Mouse (Mus musculus) hindbrain, embryonic 14.5 days (tissue): ENCODE data around the gene Ak5. TPM values are rescaled to one million over a fixed set of nuclear protein-coding genes. Genes with fewer than 3 reads are reported as not detected.

Experiments used
- ATAC-seq: fragments of 200-750 bp; cut with Nextera tagmentation; 2 replicates; pipeline ENCODE4 v1.8.0; 2017; ENCODE audit warnings: moderate number of reproducible peaks, mild to moderate bottlenecking, moderate TSS enrichment, moderate library complexity; ENCODE audit not compliant: low FRiP score
- DNase-seq: peaks from one replicate; pipeline ENCODE4 v3.0.0-alpha.2; 2015; ENCODE audit warnings: low spot score
- H3K27ac ChIP-seq: fragments of 300-500 bp; sonication (generic); 2 replicates; pipeline ENCODE4 v1.5.1; 2014; ENCODE audit warnings: mild to moderate bottlenecking, moderate library complexity
- H3K27me3 ChIP-seq: fragments of 300-500 bp; sonication (generic); 2 replicates; pipeline ENCODE4 v1.6.1; 2014; ENCODE audit warnings: mild to moderate bottlenecking, low read length, mixed read lengths; ENCODE audit not compliant: control insufficient read depth, insufficient read depth
- H3K36me3 ChIP-seq: fragments of 300-500 bp; sonication (generic); replicated peaks from 2 replicates; pipeline ENCODE4 v1.6.1; 2014; ENCODE audit not compliant: control insufficient read depth, insufficient read depth
- H3K4me1 ChIP-seq: fragments of 300-500 bp; sonication (generic); replicated peaks from 2 replicates; pipeline ENCODE4 v1.6.1; 2014; ENCODE audit warnings: antibody characterized with exemption, low read length, mixed read lengths; ENCODE audit not compliant: control insufficient read depth, insufficient read depth
- H3K4me2 ChIP-seq: fragments of 300-500 bp; sonication (generic); replicated peaks from 2 replicates; pipeline ENCODE4 v1.6.1; 2014; ENCODE audit warnings: mild to moderate bottlenecking, moderate library complexity
- H3K4me3 ChIP-seq: fragments of 300-500 bp; sonication (generic); replicated peaks from 2 replicates; pipeline ENCODE4 v1.5.1; 2014; ENCODE audit warnings: mild to moderate bottlenecking, low read length
- H3K9ac ChIP-seq: fragments of 300-500 bp; sonication (generic); 2 replicates; pipeline ENCODE4 v1.6.1; 2014
- H3K9me3 ChIP-seq: fragments of 300-500 bp; sonication (generic); 2 replicates; pipeline ENCODE4 v1.6.1; 2016; ENCODE audit warnings: low read length; ENCODE audit not compliant: control insufficient read depth
- WGBS: fragments of 180-500 bp; shearing (Covaris S2); extraction: QIAGEN DNeasy Blood & Tissue Kit; methylation state at CpG from one replicate; pipeline ENCODE4 v1.1.7; 2014; 5-methylcytosine and 5-hydroxymethylcytosine counted together
- polyA plus RNA-seq: library from polyadenylated mRNA; unstranded; fragments of >200 nt; fragmentation: Nextera tagmentation; extraction: Ambion mirVana; gene quantifications from 2 replicates; pipeline ENCODE4 v1.2.1, GENCODE M21; 2014

Ak5 gene
- polyA plus RNA-seq, 1 experiment from 2014 or later = 14.1 TPM

DNA sequence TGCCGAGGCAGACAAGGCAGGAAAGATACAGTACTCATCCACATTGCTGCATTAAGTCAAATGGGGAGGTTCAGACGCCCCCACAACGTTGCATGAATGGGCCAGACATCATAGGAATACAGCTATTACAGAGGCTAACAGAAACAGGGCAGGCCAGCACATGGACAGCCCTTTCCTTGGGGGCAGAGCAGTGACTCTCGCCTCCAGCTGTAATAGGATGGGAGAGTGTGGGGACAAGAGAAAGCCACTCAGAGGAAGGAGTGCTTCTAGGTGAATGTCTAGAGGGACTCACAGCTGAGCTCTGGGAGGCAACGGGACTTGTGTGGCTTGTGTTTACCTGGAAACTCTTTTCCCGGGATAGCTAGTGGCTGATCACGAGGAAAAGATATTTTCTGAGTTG, 184.4 kb downstream of the Ak5 start:
- H3K9ac ChIP-seq = no peak overlapping the region

DNA sequence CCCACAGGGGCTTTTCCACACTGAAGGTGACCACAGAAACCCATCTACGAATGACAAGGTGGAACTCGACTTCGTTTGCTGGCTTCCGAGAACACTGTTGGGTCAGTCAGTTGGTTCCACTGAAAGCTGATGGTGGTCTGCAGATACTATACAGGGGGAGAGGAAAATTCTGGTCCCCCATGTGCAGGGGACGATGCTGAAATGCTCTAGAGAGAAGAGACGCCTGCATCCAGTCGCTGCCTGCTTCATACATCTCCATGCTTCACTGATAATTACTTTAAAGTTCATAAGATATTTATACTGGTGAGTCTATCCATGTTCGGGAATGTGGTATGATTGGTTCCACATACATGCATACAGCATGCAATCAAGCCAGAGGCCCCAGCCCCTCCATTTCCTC, 186.0 kb downstream of the Ak5 start:
- Histone ChIP-seq H3K4me3 (no peak overlapping the region), H3K27ac (no peak overlapping the region), H3K4me1 (0 out of 2 replicates have a peak, but pooled peaks cover 15% of the 10 kb centered on the region), H3K27me3 (no peaks in the 10 kb centered on the region), H3K9me3 (no peaks in the 10 kb centered on the region), H3K4me2 (no peak overlapping the region), H3K9ac (no peak overlapping the region), H3K36me3 (no peaks in the 10 kb centered on the region)
- DNase-seq = no peak
- WGBS = 73% methylated on average over 8 of the region's 8 CpGs
- ATAC-seq = no peak

More for the DNA sequence above, 184.4 kb downstream of the Ak5 start:
- Histone ChIP-seq H3K36me3 (no peaks in the 10 kb centered on the region), H3K27me3 (no peaks in the 10 kb centered on the region), H3K9me3 (no peaks in the 10 kb centered on the region), H3K4me1 (0 out of 2 replicates have a peak, but pooled peaks cover 11% of the 10 kb centered on the region), H3K4me3 (no peak overlapping the region), H3K27ac (peak overlapping the region; percentile 47), H3K4me2 (no peak overlapping the region)
- DNase-seq (no peak), ATAC-seq (no peak)
- 52% methylated on average over 7 of the region's 7 CpGs for WGBS

- 93% methylated on average over 6 of the region's 6 CpGs for WGBS
- H3K36me3 ChIP-seq = no peaks in the 10 kb centered on the region
- H3K4me2 ChIP-seq = no peak overlapping the region
- DNase-seq = no peak
- 0 out of 2 replicates have a peak, but pooled peaks cover 15% of the 10 kb centered on the region for H3K4me1 ChIP-seq
- H3K9ac ChIP-seq = no peak overlapping the region
- H3K9me3 ChIP-seq = no peaks in the 10 kb centered on the region
- ATAC-seq = no peak
- no peaks in the 10 kb centered on the region for H3K27me3 ChIP-seq
- H3K27ac ChIP-seq = no peak overlapping the region
- H3K4me3 ChIP-seq = no peak overlapping the region
Observed at GRCm38 (mm10) chr3:152480336-152480735, 187.8 kb downstream of the Ak5 start.

DNA sequence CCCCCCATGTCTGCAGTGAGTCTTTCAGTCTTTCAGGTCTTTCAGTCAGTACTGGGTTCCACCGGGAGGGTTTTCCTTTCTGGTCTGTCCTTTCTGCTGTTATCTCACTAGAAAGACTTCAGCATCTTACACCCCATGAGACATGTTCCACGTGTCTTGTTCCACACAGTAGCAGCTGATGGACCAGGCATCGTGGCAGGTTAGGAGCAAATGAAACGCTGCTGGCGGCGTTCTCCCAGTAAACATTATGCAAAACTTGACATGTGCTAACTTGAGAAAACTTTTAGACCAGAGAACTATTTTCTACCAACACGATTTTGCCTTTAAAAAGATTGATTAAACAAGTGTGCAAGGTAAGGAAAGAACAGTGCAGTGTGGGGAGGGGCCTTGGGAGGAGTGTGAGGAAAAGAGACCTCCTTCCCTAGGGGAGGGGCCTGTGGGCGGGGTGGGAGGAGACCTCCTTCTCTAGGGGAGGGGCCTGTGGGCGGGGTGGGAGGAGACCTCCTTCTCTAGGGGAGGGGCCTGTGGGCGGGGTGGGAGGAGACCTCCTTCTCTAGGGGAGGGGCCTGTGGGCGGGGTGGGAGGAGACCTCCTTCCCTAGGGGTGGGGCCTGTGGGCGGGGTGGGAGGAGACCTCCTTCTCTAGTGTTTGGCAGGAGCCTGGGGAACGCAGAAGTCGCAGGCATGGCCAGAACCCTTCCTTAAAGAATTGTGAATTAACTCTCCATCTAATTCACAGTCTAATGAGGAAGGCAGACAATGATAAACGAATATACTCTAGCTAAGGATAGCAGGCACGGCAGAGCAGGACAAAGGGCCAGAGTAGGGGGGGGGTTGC, 189.3 kb downstream of the Ak5 start:
- H3K27me3 ChIP-seq = no peaks in the 10 kb centered on the region
- ATAC-seq (peak; percentile 55), DNase-seq (peak; percentile 26)
- 0 out of 2 replicates have a peak, but pooled peaks cover 7% of the 10 kb centered on the region for H3K4me1 ChIP-seq
- no peak overlapping the region for H3K27ac ChIP-seq
- 2% methylated on average over 15 of the region's 16 CpGs for WGBS
- peak overlapping the region; percentile 52 for H3K4me2 ChIP-seq
- no peak overlapping the region for H3K9ac ChIP-seq
- H3K9me3 ChIP-seq = no peaks in the 10 kb centered on the region
- H3K4me3 ChIP-seq = peak overlapping the region; percentile 22; the same call in 1 of the 2 replicates
- no peaks in the 10 kb centered on the region for H3K36me3 ChIP-seq

DNA sequence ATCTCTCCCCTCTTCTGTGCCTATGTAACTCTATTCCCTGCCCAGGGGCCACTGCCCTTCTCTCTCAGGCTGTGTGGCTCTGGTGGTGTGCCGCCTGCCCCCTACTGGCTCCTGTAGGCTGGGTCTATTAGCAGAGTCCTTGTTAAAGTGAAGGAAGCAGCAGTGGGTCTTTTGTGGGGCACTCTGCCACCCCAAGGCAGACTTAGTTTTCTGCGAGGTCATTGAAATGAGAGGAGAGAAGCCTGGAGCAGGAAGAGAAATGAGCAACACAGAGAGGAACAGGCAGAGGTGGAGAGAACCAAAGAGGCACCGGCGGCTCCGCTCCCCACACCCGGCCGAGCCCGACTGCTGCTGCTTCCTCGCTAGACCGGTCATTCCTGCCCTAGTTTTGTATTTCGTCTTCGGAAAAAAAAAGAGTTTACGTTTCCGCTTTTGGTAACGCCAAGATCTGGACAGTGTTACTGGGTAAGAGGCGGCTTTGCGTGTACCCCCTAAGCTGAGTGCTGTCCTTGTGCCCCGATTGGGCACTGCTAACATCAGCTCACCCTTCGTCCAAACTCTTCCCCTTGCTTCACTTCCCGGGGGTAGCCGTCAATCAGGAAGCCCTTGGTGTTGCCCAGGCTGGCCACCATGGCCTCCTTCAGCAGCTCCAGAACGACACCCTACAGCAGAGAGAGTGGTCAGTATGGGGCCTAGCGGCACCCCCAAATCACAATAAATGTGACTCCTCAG, 190.2 kb downstream of the Ak5 start:
- Histone ChIP-seq H3K4me2 (peak overlapping the region; percentile 52), H3K27ac (no peak overlapping the region), H3K4me3 (peak overlapping the region; percentile 22), H3K36me3 (no peaks in the 10 kb centered on the region), H3K9ac (0 out of 2 replicates have a peak overlapping the region, but pooled peaks have one; percentile 5), H3K9me3 (no peaks in the 10 kb centered on the region), H3K4me1 (0 out of 2 replicates have a peak, but pooled peaks cover 4% of the 10 kb centered on the region), H3K27me3 (no peaks in the 10 kb centered on the region)
- peak; percentile 29 for DNase-seq
- peak; percentile 64 for ATAC-seq
- WGBS = 6% methylated on average over 23 of the region's 23 CpGs

- Histone ChIP-seq H3K9me3 (no peaks in the 10 kb centered on the region), H3K36me3 (no peaks in the 10 kb centered on the region), H3K4me2 (no peak overlapping the region), H3K27me3 (no peaks in the 10 kb centered on the region), H3K4me1 (0 out of 2 replicates have a peak, but pooled peaks cover 4% of the 10 kb centered on the region), H3K4me3 (no peak overlapping the region), H3K27ac (no peak overlapping the region), H3K9ac (no peak overlapping the region)
- 93% methylated on average over 3 of the region's 3 CpGs for WGBS
- DNase-seq = no peak
- no peak for ATAC-seq
Observed at GRCm38 (mm10) chr3:152475894-152476293, 192.3 kb downstream of the Ak5 start.

DNA sequence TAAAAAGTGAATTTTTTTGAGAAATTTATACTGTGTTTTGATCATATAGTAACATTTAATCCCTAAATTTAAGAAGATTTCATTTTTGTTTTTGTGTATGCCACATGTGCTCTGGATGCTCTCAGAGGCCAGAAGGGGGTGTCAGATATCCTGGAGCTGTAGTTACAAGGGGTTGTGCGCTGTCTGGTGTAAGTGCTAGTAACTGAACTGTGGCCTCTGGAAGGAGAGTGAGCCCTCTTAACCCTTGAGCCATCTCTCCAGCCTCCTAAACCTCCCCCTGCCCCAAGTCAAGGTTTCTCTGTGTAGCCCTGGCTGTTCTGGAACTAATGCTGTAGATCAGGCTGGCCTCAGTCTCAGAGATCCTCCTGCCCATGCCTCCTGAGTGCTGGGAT, 192.9 kb downstream of the Ak5 start:
- WGBS = 89% methylated on average over 1 of the region's 1 CpGs
- Histone ChIP-seq H3K9ac (no peak overlapping the region), H3K27ac (no peak overlapping the region), H3K4me3 (no peak overlapping the region), H3K27me3 (no peaks in the 10 kb centered on the region), H3K4me2 (no peak overlapping the region), H3K4me1 (0 out of 2 replicates have a peak, but pooled peaks cover 4% of the 10 kb centered on the region), H3K9me3 (no peaks in the 10 kb centered on the region), H3K36me3 (no peaks in the 10 kb centered on the region)
- DNase-seq (no peak), ATAC-seq (no peak)

- 63% methylated on average over 15 of the region's 15 CpGs for WGBS
- ATAC-seq (no peak), DNase-seq (peak; percentile 73)
- no peak overlapping the region for H3K4me2 ChIP-seq
- 0 out of 2 replicates have a peak, but pooled peaks cover 4% of the 10 kb centered on the region for H3K4me1 ChIP-seq
- H3K9ac ChIP-seq = no peak overlapping the region
- H3K27me3 ChIP-seq = no peaks in the 10 kb centered on the region
- no peak overlapping the region for H3K4me3 ChIP-seq
- H3K9me3 ChIP-seq = no peaks in the 10 kb centered on the region
- H3K36me3 ChIP-seq = no peaks in the 10 kb centered on the region
- no peak overlapping the region for H3K27ac ChIP-seq
Observed at GRCm38 (mm10) chr3:152474582-152475277, 193.4 kb downstream of the Ak5 start.

DNA sequence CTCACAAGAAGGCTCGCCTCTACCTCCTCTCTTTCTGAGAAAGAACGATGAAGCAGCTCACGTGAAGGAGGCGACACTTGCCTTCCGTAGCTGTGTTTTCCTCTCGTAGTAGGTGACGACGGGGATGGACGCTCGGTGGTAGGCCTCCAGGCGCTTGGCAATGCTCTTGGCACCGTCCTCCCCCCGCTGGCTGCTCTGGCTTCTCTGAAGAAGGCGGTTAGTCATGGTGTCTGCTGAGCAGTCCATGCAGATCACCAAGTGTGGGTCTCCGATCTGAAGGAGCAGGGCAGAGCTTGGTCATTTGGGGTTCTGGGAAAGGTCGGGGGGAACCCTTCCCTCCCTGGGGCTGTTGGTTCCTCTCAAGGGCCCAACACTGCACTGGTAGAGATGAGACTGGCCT, 195.5 kb downstream of the Ak5 start:
- no peak overlapping the region for H3K4me3 ChIP-seq
- no peaks in the 10 kb centered on the region for H3K9me3 ChIP-seq
- no peak overlapping the region for H3K27ac ChIP-seq
- no peaks in the 10 kb centered on the region for H3K4me1 ChIP-seq
- ATAC-seq (no peak), DNase-seq (no peak)
- 85% methylated on average over 16 of the region's 16 CpGs for WGBS
- H3K36me3 ChIP-seq = no peaks in the 10 kb centered on the region
- no peak overlapping the region for H3K4me2 ChIP-seq
- no peaks in the 10 kb centered on the region for H3K27me3 ChIP-seq
- no peak overlapping the region for H3K9ac ChIP-seq
